Mouse (Mus musculus): ENCODE measurements around the gene Eif4a1. TPM values are rescaled to one million over a fixed set of nuclear protein-coding genes. Genes with fewer than 3 reads are reported as not detected.
"Not testable (repeated sequence)": the region's sequence is repeated elsewhere in the genome, so short reads cannot be mapped to it uniquely, and the experiment has no call there.

Gene Eif4a1
- polyA plus RNA-seq, 1 experiment = 781 TPM

DNA sequence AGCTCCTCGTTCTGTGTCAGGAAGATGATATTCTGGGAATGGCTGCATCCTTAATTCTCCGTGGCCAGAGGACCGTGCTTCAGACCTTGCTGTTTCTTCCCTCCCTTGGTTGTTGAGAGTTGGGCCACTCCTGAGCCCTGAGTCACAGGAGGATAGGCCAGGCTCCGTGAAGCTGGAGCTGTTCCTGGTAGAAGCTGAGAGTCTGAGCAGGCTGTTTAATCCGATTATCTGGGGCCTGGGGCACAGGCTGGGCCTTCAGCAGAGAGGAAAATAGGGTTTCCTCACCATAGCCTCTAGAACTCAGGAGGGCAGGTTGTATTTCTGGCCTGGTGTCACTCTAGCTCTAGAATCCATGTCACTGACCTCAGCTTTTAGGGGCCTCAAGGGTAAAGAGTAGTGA, 18.8 kb downstream of the Eif4a1 start:
- 0 out of 2 replicates have a peak, but pooled peaks cover 4% of the 10 kb centered on the region for H3K4me1 ChIP-seq (ENCODE audit: control insufficient read depth, insufficient read depth, low read length)
- TF ChIP-seq CTCF (IDR thresholded peaks at IDR 0.05; ENCODE audit: borderline replicate concordance, insufficient read depth, low read length) = no peak
- H3K4me3 ChIP-seq (ENCODE audit: insufficient read depth, low read length) = no peak overlapping the region
- H3K27ac ChIP-seq (ENCODE audit: insufficient read depth, low read length) = no peak overlapping the region

DNA sequence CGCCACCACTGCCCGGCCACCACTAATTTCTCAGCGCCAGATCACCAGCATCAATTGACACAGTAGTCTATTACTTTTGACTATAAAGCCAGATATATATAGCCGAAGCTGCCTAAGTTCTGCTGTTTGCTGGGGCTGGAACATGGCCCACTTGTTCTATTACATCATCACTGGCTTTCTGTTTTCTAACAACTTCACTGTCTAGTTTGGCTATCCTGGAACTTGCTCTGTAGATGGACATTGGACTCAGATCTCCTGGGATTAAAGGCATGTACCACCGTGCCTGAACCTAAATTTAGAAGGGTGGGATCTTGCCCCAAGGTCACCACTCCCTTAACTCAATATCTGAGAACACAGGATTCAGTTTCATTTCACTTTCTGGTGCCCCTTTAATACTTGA, 26.4 kb downstream of the Eif4a1 start:
- Histone ChIP-seq H3K27ac (ENCODE audit: insufficient read depth, low read length) (no peak overlapping the region), H3K4me1 (ENCODE audit: control insufficient read depth, insufficient read depth, low read length) (no peaks in the 10 kb centered on the region), H3K4me3 (ENCODE audit: insufficient read depth, low read length) (no peak overlapping the region)
- TF ChIP-seq CTCF (IDR thresholded peaks at IDR 0.05; ENCODE audit: borderline replicate concordance, insufficient read depth, low read length) = no peak
- no peak for TF ChIP-seq POLR2A (IDR thresholded peaks at IDR 0.05; ENCODE audit: low read depth, low read length)

DNA sequence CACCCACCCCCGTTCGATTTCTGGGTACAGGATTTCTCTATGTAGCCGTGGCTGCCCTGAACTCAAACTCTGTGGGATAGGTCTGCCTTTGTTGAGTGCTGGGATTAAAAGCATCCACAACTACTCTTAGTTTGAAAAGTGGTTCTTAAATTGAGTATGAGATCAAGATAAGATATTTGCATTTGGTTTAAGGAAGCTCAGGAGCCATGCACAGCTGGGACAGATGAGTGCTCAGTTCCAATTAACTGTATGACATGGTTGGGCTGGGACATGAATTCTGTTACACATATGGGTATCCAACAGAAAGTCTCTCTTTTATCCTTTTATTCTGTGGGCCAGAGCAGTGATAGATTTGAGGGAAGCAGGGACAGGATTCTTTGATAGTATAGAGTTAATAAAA, 36.8 kb downstream of the Eif4a1 start:
- Histone ChIP-seq H3K4me1 (ENCODE audit: control insufficient read depth, insufficient read depth, low read length) (0 out of 2 replicates have a peak, but pooled peaks cover 2% of the 10 kb centered on the region), H3K27ac (ENCODE audit: insufficient read depth, low read length) (no peak overlapping the region), H3K4me3 (ENCODE audit: insufficient read depth, low read length) (no peak overlapping the region)
- TF ChIP-seq POLR2A (IDR thresholded peaks at IDR 0.05; ENCODE audit: low read depth, low read length) (no peak), CTCF (IDR thresholded peaks at IDR 0.05; ENCODE audit: borderline replicate concordance, insufficient read depth, low read length) (no peak)

DNA sequence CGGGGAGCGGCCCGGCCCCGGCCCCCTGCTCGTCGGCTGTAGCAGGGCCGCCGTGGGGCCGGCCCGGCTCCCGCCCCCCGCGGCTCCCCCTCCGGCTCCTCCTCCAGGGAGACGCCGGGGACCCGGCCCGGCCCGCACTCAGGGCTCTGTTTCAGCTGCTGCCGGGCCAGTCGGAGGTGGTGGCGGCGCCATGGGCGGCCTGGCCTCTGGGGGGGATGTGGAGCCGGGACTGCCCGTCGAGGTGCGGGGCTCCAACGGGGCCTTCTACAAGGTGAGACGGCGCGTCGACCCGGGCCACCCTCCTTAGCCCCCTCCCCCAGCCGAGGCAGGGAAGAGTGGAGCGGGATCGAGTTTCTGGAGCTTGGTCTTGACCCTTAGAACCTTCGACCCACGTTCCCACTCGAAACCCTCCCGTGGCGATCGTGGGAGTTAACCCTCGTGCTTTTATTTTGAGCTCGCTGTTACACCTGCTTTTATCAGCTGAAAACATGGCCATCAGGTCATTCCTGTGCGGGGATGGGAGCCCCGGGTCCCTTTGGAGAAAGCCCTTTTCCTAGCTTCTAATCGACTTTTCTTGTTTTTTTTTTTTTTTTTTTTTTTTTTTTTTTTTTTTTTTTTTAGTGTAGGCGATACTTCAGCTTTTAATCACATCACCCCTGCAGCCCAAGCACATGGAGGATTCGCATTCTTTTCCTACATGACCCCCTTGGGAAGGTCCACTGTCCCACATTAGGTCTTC, 38.9 kb downstream of the Eif4a1 start:
- H3K4me3 ChIP-seq (ENCODE audit: insufficient read depth, low read length) = peak overlapping the region; percentile 88
- no peak for TF ChIP-seq POLR2A (IDR thresholded peaks at IDR 0.05; ENCODE audit: low read depth, low read length)
- no peak for TF ChIP-seq CTCF (IDR thresholded peaks at IDR 0.05; ENCODE audit: borderline replicate concordance, insufficient read depth, low read length)
- H3K4me1 ChIP-seq (ENCODE audit: control insufficient read depth, insufficient read depth, low read length) = 0 out of 2 replicates have a peak, but pooled peaks cover 2% of the 10 kb centered on the region
- peak overlapping the region; percentile 57 for H3K27ac ChIP-seq (ENCODE audit: insufficient read depth, low read length)

DNA sequence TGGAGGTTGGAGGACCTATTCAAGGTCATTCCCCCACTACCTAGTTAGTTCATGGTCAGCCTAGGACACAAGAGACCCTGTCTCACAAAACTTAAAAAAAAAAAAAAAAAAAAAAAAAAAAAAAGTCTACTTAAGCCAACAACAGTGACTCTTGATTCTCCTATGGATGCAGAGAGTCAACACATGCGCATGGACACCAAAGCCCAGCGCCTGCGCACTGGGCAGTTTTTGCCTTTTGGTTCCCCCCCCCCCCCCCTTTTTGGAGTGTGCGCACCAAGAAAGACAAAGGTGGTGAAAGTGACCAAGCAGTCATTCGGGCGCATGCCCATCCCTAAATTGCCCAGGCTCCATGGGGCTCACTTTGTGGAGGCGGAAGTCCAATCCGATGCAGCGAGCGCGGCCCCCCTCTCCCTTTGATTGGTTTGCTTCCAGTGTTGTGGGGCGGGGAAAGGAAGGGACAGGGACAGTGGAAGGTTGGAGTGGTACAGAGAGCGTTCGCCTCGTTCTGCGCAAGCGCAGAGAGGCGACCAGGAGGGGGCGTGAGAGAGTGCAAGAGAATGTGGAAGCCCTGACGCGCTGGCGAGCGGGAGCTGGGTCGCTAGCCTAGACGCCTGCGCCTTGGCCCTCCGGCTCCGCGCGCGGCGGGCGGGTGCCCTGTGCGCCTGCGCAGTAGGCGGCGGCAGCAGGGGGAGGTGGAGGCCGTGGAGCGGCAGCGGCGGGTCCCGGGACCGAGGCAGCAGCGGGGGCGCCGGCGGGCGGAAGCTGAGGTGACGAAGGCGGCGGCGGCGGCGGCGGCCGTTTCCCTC, 39.7 kb downstream of the Eif4a1 start, which contains the start of gene Fxr2:
Gene Fxr2, plus strand, starts transcription at position 707 of the 806 bp plus-strand sequence.
- H3K4me3 ChIP-seq (ENCODE audit: insufficient read depth, low read length) = peak within 1 kb of the TSS; percentile 88
- H3K27ac ChIP-seq (ENCODE audit: insufficient read depth, low read length) = peak within 1 kb of the TSS; percentile 88
- 0 out of 2 replicates have a peak, but pooled peaks cover 2% of the 10 kb centered on the region for H3K4me1 ChIP-seq (ENCODE audit: control insufficient read depth, insufficient read depth, low read length)
- TF ChIP-seq POLR2A (IDR thresholded peaks at IDR 0.05; ENCODE audit: low read depth, low read length) (peak; percentile 57), CTCF (IDR thresholded peaks at IDR 0.05; ENCODE audit: borderline replicate concordance, insufficient read depth, low read length) (peak; percentile 81)

DNA sequence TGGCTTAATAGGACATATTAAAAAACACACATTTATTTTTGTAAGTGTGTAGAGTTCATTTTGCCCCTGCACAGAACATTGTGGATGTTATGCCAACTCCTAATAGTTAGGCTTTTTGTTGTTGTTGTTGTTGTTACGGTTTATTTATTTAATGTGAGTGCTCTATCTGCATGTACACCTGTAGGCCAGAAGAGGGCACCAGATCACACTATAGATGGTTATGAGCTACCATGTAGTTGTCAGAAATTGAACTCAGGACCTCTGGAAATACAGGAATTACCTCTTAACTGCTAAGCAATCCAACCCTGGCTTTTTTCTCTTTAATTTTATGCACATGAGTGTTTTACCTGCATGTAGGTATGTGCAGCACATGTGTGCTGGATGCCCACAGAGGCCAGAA, 42.4 kb downstream of the Eif4a1 start:
- Histone ChIP-seq H3K27ac (ENCODE audit: insufficient read depth, low read length) (no peak overlapping the region), H3K4me3 (ENCODE audit: insufficient read depth, low read length) (no peak overlapping the region), H3K4me1 (ENCODE audit: control insufficient read depth, insufficient read depth, low read length) (no peaks in the 10 kb centered on the region)
- TF ChIP-seq POLR2A (IDR thresholded peaks at IDR 0.05; ENCODE audit: low read depth, low read length) (no peak), CTCF (IDR thresholded peaks at IDR 0.05; ENCODE audit: borderline replicate concordance, insufficient read depth, low read length) (no peak)

DNA sequence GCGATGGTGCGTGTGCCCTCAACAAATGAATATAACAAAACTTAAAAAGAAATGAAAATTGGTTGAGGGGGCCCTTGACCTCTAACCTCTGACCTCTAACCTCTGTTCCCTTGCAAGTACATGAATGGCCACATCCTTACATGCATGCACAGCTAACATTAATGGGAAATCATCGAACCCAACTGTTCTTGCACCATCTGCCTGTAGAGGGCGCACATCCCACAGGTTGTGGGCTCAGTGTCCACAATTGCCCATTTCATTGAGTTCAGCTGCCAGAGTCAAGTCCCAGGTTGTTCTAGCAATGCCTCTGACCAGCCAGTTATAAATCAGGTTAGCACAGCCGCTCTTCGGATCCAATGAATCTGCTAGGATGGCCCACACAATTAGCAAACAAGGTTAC, 43.9 kb downstream of the Eif4a1 start:
- Histone ChIP-seq H3K27ac (ENCODE audit: insufficient read depth, low read length) (no peak overlapping the region), H3K4me1 (ENCODE audit: control insufficient read depth, insufficient read depth, low read length) (no peaks in the 10 kb centered on the region), H3K4me3 (ENCODE audit: insufficient read depth, low read length) (no peak overlapping the region)
- TF ChIP-seq CTCF (IDR thresholded peaks at IDR 0.05; ENCODE audit: borderline replicate concordance, insufficient read depth, low read length) = peak; percentile 99
- TF ChIP-seq POLR2A (IDR thresholded peaks at IDR 0.05; ENCODE audit: low read depth, low read length) = peak; percentile 18; the same call in 1 of the 2 replicates

DNA sequence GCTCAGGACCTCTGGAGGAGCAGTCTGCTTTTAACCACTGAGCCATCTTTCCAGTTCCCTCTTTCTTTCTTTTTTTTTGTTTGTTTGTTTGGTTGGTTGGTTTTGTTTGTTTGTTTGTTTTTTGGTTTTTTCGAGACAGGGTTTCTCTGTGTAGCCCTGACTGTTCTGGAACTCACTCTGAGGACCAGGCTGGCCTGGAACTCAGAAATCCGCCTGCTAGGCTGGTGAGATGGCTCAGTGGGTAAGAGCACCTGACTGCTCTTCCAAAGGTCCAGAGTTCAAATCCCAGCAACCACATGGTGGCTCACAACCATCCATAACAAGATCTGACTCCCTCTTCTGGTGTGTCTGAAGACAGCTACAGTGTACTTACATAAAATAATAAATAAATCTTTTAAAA, 47.9 kb downstream of the Eif4a1 start:
- H3K27ac ChIP-seq (ENCODE audit: insufficient read depth, low read length) = not testable (repeated sequence)

DNA sequence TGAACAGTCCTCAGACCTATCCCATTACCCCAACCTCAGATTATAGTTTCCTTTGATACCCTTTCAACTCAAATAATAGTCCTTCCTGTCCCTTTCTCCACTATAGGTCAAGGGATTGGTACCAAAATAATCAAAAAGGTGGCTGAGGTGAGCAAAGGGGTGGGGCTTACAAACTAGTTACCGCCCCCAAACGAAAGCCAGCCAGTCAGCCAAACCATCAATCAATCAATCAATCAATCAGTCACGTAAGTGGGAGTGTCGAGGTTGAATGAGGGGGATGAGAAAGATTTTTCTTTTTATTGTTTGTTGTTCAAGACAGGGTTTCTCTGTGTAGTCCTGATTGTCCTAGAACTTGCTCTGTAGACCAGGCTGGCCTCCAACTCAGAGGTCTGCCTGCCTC, 49.2 kb downstream of the Eif4a1 start:
- Histone ChIP-seq H3K4me3 (ENCODE audit: insufficient read depth, low read length) (no peak overlapping the region), H3K27ac (ENCODE audit: insufficient read depth, low read length) (no peak overlapping the region), H3K4me1 (ENCODE audit: control insufficient read depth, insufficient read depth, low read length) (peaks cover 2% of the 10 kb centered on the region; the same call in 1 of the 2 replicates)
- no peak for TF ChIP-seq CTCF (IDR thresholded peaks at IDR 0.05; ENCODE audit: borderline replicate concordance, insufficient read depth, low read length)
- no peak for TF ChIP-seq POLR2A (IDR thresholded peaks at IDR 0.05; ENCODE audit: low read depth, low read length)

More for the DNA sequence above, 47.9 kb downstream of the Eif4a1 start:
- not testable (repeated sequence) for H3K4me1 ChIP-seq (ENCODE audit: control insufficient read depth, insufficient read depth, low read length); H3K4me3 ChIP-seq (ENCODE audit: insufficient read depth, low read length)

DNA sequence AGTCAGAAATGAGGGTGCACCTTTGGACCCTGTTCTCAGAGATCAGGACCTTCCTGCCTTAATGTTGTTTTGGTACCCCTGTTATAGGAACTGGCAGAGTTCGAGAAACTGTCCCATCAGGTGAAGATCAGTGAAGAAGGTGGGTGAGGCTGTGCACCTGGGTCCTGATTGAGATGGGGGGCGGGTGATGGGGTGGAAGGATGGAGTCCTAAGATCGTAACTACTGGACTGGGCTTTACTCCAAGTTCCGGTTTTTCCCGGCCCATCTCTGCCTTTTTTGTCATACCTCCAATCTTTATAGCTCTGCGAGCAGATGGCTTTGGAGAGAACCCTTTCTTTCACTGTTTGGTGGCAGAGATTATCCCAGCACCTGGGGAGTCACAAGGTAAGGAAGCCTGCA, 49.8 kb downstream of the Eif4a1 start:
- Histone ChIP-seq H3K4me1 (ENCODE audit: control insufficient read depth, insufficient read depth, low read length) (peaks cover 2% of the 10 kb centered on the region; the same call in 1 of the 2 replicates), H3K4me3 (ENCODE audit: insufficient read depth, low read length) (peak overlapping the region; percentile 58), H3K27ac (ENCODE audit: insufficient read depth, low read length) (no peak overlapping the region)
- TF ChIP-seq POLR2A (IDR thresholded peaks at IDR 0.05; ENCODE audit: low read depth, low read length) (no peak), CTCF (IDR thresholded peaks at IDR 0.05; ENCODE audit: borderline replicate concordance, insufficient read depth, low read length) (no peak)

All from embryonic fibroblast, embryonic 13.5 days (primary cell).